Mouse (Mus musculus): Measurements from ENCODE around the gene Camkmt.

- TF ChIP-seq CTCF (IDR thresholded peaks at IDR 0.05; ENCODE audit: low read depth) (no peak), EP300 (IDR thresholded peaks at IDR 0.05; ENCODE audit: low read depth) (no peak)
Measured at GRCm38 (mm10) chr17:85162569-85163271, 72.4 kb downstream of the Camkmt start.
